Mouse (Mus musculus): ENCODE results near the gene Cxcl17. TPM values are rescaled to one million over a fixed set of nuclear protein-coding genes. Genes with fewer than 3 reads are reported as not detected.
"Not testable (repeated sequence)": the region's sequence is repeated elsewhere in the genome, so short reads cannot be mapped to it uniquely, and the experiment has no call there.

Cxcl17 gene
- polyA plus RNA-seq (2012; rRNA removed) (not detected in 2 replicates), polyA plus RNA-seq (2014; fragmentation: Nextera tagmentation; extraction: Ambion mirVana) (0.28 TPM in 1 of 2 replicates, not detected in the other)

- H3K4me3 ChIP-seq (replicated peaks; ENCODE audit: low read length): no peak within 1 kb of the TSS
- ATAC-seq (ENCODE audit: low FRiP score, low read depth) (no peak), DNase-seq (ENCODE audit: low spot score) (no peak)
- no peaks in the 10 kb centered on the region for H3K4me1 ChIP-seq (ENCODE audit: control insufficient read depth, insufficient read depth, low read length)
- no peak within 1 kb of the TSS for H3K27ac ChIP-seq (replicated peaks; ENCODE audit: low read depth, low read length)
- no peak for TF ChIP-seq POLR2A (IDR thresholded peaks at IDR 0.05; ENCODE audit: borderline replicate concordance, extremely low read depth, insufficient read depth, insufficient read length)
- H3K27me3 ChIP-seq (ENCODE audit: control insufficient read depth, insufficient read depth, low read length): no peaks in the 10 kb centered on the region
- 47% methylated on average over 7 of the region's 7 CpGs for WGBS
- no peaks in the 10 kb centered on the region for H3K36me3 ChIP-seq (ENCODE audit: control insufficient read depth, insufficient read depth, low read length)
- H3K4me2 ChIP-seq (replicated peaks; ENCODE audit: low read depth, low read length, severe bottlenecking): no peak within 1 kb of the TSS
- no peaks in the 10 kb centered on the region for H3K9me3 ChIP-seq (ENCODE audit: control insufficient read depth, low read length)
- no peak within 1 kb of the TSS for H3K9ac ChIP-seq (ENCODE audit: low read depth, low read length, severe bottlenecking)
Measured at GRCm38 (mm10) chr7:25412833-25413441, at the start of gene Cxcl17. Gene Cxcl17 (minus strand): TSS chr7:25412886.

GRCm38 (mm10) chr7:25462033-25462337, 49.3 kb upstream of the Cxcl17 start:
- not testable (repeated sequence) for H3K27me3 ChIP-seq (ENCODE audit: control insufficient read depth, insufficient read depth, low read length); H3K27ac ChIP-seq (replicated peaks; ENCODE audit: low read depth, low read length); H3K9me3 ChIP-seq (ENCODE audit: control insufficient read depth, low read length); H3K4me3 ChIP-seq (replicated peaks; ENCODE audit: low read length); DNase-seq (ENCODE audit: low spot score); H3K4me1 ChIP-seq (ENCODE audit: control insufficient read depth, insufficient read depth, low read length); ATAC-seq (ENCODE audit: low FRiP score, low read depth); H3K9ac ChIP-seq (ENCODE audit: low read depth, low read length, severe bottlenecking); H3K36me3 ChIP-seq (ENCODE audit: control insufficient read depth, insufficient read depth, low read length); H3K4me2 ChIP-seq (replicated peaks; ENCODE audit: low read depth, low read length, severe bottlenecking)
- no CpG with 5 or more reads among the region's 1 CpGs for WGBS

- H3K27ac ChIP-seq (replicated peaks; ENCODE audit: low read depth, low read length); H3K9me3 ChIP-seq (ENCODE audit: control insufficient read depth, low read length); H3K4me1 ChIP-seq (ENCODE audit: control insufficient read depth, insufficient read depth, low read length); DNase-seq (ENCODE audit: low spot score); H3K4me3 ChIP-seq (replicated peaks; ENCODE audit: low read length); ATAC-seq (ENCODE audit: low FRiP score, low read depth); H3K4me2 ChIP-seq (replicated peaks; ENCODE audit: low read depth, low read length, severe bottlenecking); H3K9ac ChIP-seq (ENCODE audit: low read depth, low read length, severe bottlenecking); H3K36me3 ChIP-seq (ENCODE audit: control insufficient read depth, insufficient read depth, low read length); H3K27me3 ChIP-seq (ENCODE audit: control insufficient read depth, insufficient read depth, low read length): not testable (repeated sequence)
- 56% methylated on average over 4 of the region's 5 CpGs for WGBS
Measured at GRCm38 (mm10) chr7:25461336-25462032, 48.8 kb upstream of the Cxcl17 start.

- Histone ChIP-seq H3K9me3 (ENCODE audit: control insufficient read depth, low read length) (no peaks in the 10 kb centered on the region), H3K9ac (ENCODE audit: low read depth, low read length, severe bottlenecking) (no peak overlapping the region), H3K4me2 (replicated peaks; ENCODE audit: low read depth, low read length, severe bottlenecking) (no peak overlapping the region), H3K27me3 (ENCODE audit: control insufficient read depth, insufficient read depth, low read length) (no peaks in the 10 kb centered on the region), H3K4me1 (ENCODE audit: control insufficient read depth, insufficient read depth, low read length) (no peaks in the 10 kb centered on the region), H3K27ac (replicated peaks; ENCODE audit: low read depth, low read length) (no peak overlapping the region), H3K36me3 (ENCODE audit: control insufficient read depth, insufficient read depth, low read length) (no peaks in the 10 kb centered on the region), H3K4me3 (replicated peaks; ENCODE audit: low read length) (no peak overlapping the region)
- ATAC-seq (ENCODE audit: low FRiP score, low read depth) (no peak), DNase-seq (ENCODE audit: low spot score) (no peak)
- no peak for TF ChIP-seq POLR2A (IDR thresholded peaks at IDR 0.05; ENCODE audit: borderline replicate concordance, extremely low read depth, insufficient read depth, insufficient read length)
- 79% methylated on average over 3 of the region's 3 CpGs for WGBS
Measured at GRCm38 (mm10) chr7:25452103-25452502, 39.4 kb upstream of the Cxcl17 start.

GRCm38 (mm10) chr7:25449913-25450890, 37.5 kb upstream of the Cxcl17 start:
- ATAC-seq (ENCODE audit: low FRiP score, low read depth): no peak
- Histone ChIP-seq H3K4me1 (ENCODE audit: control insufficient read depth, insufficient read depth, low read length) (no peaks in the 10 kb centered on the region), H3K4me2 (replicated peaks; ENCODE audit: low read depth, low read length, severe bottlenecking) (no peak overlapping the region), H3K27ac (replicated peaks; ENCODE audit: low read depth, low read length) (no peak overlapping the region), H3K9ac (ENCODE audit: low read depth, low read length, severe bottlenecking) (no peak overlapping the region), H3K36me3 (ENCODE audit: control insufficient read depth, insufficient read depth, low read length) (no peaks in the 10 kb centered on the region), H3K4me3 (replicated peaks; ENCODE audit: low read length) (no peak overlapping the region), H3K27me3 (ENCODE audit: control insufficient read depth, insufficient read depth, low read length) (no peaks in the 10 kb centered on the region), H3K9me3 (ENCODE audit: control insufficient read depth, low read length) (no peaks in the 10 kb centered on the region)
- 60% methylated on average over 9 of the region's 9 CpGs for WGBS
- no peak for TF ChIP-seq POLR2A (IDR thresholded peaks at IDR 0.05; ENCODE audit: borderline replicate concordance, extremely low read depth, insufficient read depth, insufficient read length)
- no peak for DNase-seq (ENCODE audit: low spot score)

Measured in limb, embryonic 14.5 days (tissue).